In genomic region chr17:9296371-9296770, GRCm38 (mm10) we compare ENCODE assay signal across 12 mouse cellular contexts.
"Had no signal": no experiment of that assay in that cellular context is flagged by ENCODE, and none has a peak within 500 bp of the region (broad histone marks: within the 10 kb centered on the region; RNA-seq: fewer than 3 reads in every experiment).

No protein-coding gene starts in this region.

- DNase-seq: kidney, adult 11 months; kidney, adult 9 months; kidney, postnatal 14 days; kidney, postnatal 4 days; liver, postnatal 0 days; lung, embryonic 14.5 days; right cerebral cortex, postnatal 4 days; thymus, postnatal 25 days had no signal

- ATAC-seq: intestine, embryonic 15.5 days; liver, postnatal 0 days; lung, postnatal 0 days; midbrain, embryonic 13.5 days; midbrain, embryonic 16.5 days had no signal
